Mouse (Mus musculus) mouse trophoblast stem cell (cell line): ENCODE measurements around the gene Mageb5.
"Not testable (repeated sequence)": the region's sequence is repeated elsewhere in the genome, so short reads cannot be mapped to it uniquely, and the experiment has no call there.

Experiments used
- in situ Hi-C, 2 experiments: fragments of 300-500 bp; cut with MseI, MboI; formaldehyde crosslinking; loops; 2 replicates in 1 of 2; 3 replicates in 1 of 2; pipeline ENCODE4 v1.15.1; 2025

Gene Mageb5

GRCm38 (mm10) chrX:91782918-91783317 lies at the start of gene Mageb5:
Gene Mageb5 (minus strand): TSS chrX:91783018.
- in situ Hi-C loops = not testable (repeated sequence)

DNA sequence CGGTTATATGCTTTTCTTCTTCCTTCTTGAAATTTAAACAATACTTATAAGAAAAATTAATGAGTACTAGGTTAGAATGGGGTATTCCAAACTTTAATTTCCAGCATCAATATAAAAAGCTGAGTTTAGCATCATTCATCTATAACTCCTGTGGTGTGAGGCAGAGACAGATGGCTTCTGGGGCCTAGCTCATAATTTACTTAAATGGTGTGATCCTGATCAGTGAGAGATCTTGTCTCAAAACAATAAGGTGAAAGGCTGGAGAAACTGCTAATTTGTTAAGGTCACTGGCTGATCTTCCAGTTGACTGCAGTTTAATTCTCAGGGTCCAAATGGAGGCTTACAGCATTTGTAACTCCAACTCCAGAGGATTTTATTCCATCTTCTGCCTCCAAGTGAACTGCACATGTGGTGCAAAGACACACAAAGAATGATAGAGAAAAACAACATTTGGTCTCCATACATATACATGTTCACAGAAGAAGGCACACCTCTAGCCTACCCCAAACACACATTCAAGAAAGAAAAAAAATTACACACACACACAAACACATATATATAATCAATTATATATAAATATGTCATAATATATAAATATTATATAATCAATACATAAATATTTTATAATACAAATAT lies 23.1 kb downstream of the Mageb5 start:
- in situ Hi-C loops = not testable (repeated sequence)
